Comparison of ENCODE assay signal across 17 mouse cellular contexts in genomic region chr3:112325348-112325747, GRCm38 (mm10).
DNase-seq lines count a peak whose midpoint lies in the region; ATAC-seq and TF ChIP-seq lines count a peak whose summit lies in the region.
"Had no signal": no experiment of that assay in that cellular context is flagged by ENCODE, and none has a peak within 500 bp of the region (broad histone marks: within the 10 kb centered on the region; RNA-seq: fewer than 3 reads in every experiment).

No protein-coding gene starts in this region.

- no peak overlapping the region for H3K27ac ChIP-seq in hindbrain, embryonic 11.5 days (ENCODE audit: low read depth, low read length)
- H3K27ac ChIP-seq in hindbrain, postnatal 0 days: no peak overlapping the region
- H3K27ac ChIP-seq in neural tube, embryonic 12.5 days: no peak overlapping the region
- H3K27ac ChIP-seq in midbrain, embryonic 15.5 days: no peak overlapping the region
- H3K27ac ChIP-seq in heart, embryonic 12.5 days (ENCODE audit: poor library complexity, severe bottlenecking): no peak overlapping the region
- H3K27ac ChIP-seq: gastrocnemius, adult 2 months had no signal

- peak; percentile 18 for DNase-seq in hindbrain, embryonic 11.5 days (ENCODE audit: low spot score)
- DNase-seq in hindbrain, postnatal 0 days (ENCODE audit: low spot score): no peak
- no peak for DNase-seq in neural tube, embryonic 10.5 days (ENCODE audit: extremely low spot score, low spot score)
- DNase-seq: adrenal gland, postnatal 10 days; B cell, adult 2 months; cerebellum, adult 8-10 months; gastrocnemius, adult 2 months; heart, adult 11 months; kidney, adult 2 months; kidney, postnatal 36 days; lung, postnatal 10 days; right cerebral cortex, postnatal 4 days; thymus, postnatal 36 days had no signal

- H3K9me3 ChIP-seq in hindbrain, embryonic 11.5 days (ENCODE audit: control insufficient read depth, low read length): no peaks in the 10 kb centered on the region
- no peaks in the 10 kb centered on the region for H3K9me3 ChIP-seq in hindbrain, postnatal 0 days (ENCODE audit: low read length)
- no peaks in the 10 kb centered on the region for H3K9me3 ChIP-seq in neural tube, embryonic 12.5 days
- no peaks in the 10 kb centered on the region for H3K9me3 ChIP-seq in midbrain, embryonic 15.5 days
- no peaks in the 10 kb centered on the region for H3K9me3 ChIP-seq in heart, embryonic 12.5 days (replicated peaks)

- H3K27me3 ChIP-seq in hindbrain, embryonic 11.5 days (ENCODE audit: control insufficient read depth, insufficient read depth, low read length): no peaks in the 10 kb centered on the region
- no peaks in the 10 kb centered on the region for H3K27me3 ChIP-seq in hindbrain, postnatal 0 days (ENCODE audit: insufficient read depth, low read length)
- H3K27me3 ChIP-seq in neural tube, embryonic 12.5 days (replicated peaks): no peaks in the 10 kb centered on the region
- H3K27me3 ChIP-seq in midbrain, embryonic 15.5 days (replicated peaks): no peaks in the 10 kb centered on the region
- no peaks in the 10 kb centered on the region for H3K27me3 ChIP-seq in heart, embryonic 12.5 days (replicated peaks)

- no peaks in the 10 kb centered on the region for H3K36me3 ChIP-seq in hindbrain, embryonic 11.5 days (ENCODE audit: control insufficient read depth, insufficient read depth, low read length)
- no peaks in the 10 kb centered on the region for H3K36me3 ChIP-seq in hindbrain, postnatal 0 days (ENCODE audit: insufficient read depth, low read length)
- no peaks in the 10 kb centered on the region for H3K36me3 ChIP-seq in neural tube, embryonic 12.5 days
- no peaks in the 10 kb centered on the region for H3K36me3 ChIP-seq in midbrain, embryonic 15.5 days (replicated peaks)
- no peaks in the 10 kb centered on the region for H3K36me3 ChIP-seq in heart, embryonic 12.5 days

- H3K4me2 ChIP-seq in hindbrain, embryonic 11.5 days (replicated peaks; ENCODE audit: low read depth, low read length): no peak overlapping the region
- no peak overlapping the region for H3K4me2 ChIP-seq in hindbrain, postnatal 0 days (ENCODE audit: low read depth, low read length)
- H3K4me2 ChIP-seq in neural tube, embryonic 12.5 days (replicated peaks): no peak overlapping the region
- no peak overlapping the region for H3K4me2 ChIP-seq in midbrain, embryonic 15.5 days
- no peak overlapping the region for H3K4me2 ChIP-seq in heart, embryonic 12.5 days

- no peak overlapping the region for H3K9ac ChIP-seq in hindbrain, embryonic 11.5 days (ENCODE audit: low read depth, low read length)
- no peak overlapping the region for H3K9ac ChIP-seq in hindbrain, postnatal 0 days (replicated peaks; ENCODE audit: low read length)
- H3K9ac ChIP-seq in neural tube, embryonic 12.5 days: no peak overlapping the region
- H3K9ac ChIP-seq in midbrain, embryonic 15.5 days: no peak overlapping the region
- no peak overlapping the region for H3K9ac ChIP-seq in heart, embryonic 12.5 days

- H3K4me1 ChIP-seq in hindbrain, embryonic 11.5 days (replicated peaks; ENCODE audit: control insufficient read depth, insufficient read depth, low read length): no peaks in the 10 kb centered on the region
- no peaks in the 10 kb centered on the region for H3K4me1 ChIP-seq in hindbrain, postnatal 0 days (ENCODE audit: insufficient read depth, low read length)
- H3K4me1 ChIP-seq in neural tube, embryonic 12.5 days: no peaks in the 10 kb centered on the region
- H3K4me1 ChIP-seq in midbrain, embryonic 15.5 days: no peaks in the 10 kb centered on the region
- H3K4me1 ChIP-seq in heart, embryonic 12.5 days (replicated peaks): no peaks in the 10 kb centered on the region

- no peak overlapping the region for H3K4me3 ChIP-seq in hindbrain, embryonic 11.5 days (ENCODE audit: low read depth, low read length)
- H3K4me3 ChIP-seq in hindbrain, postnatal 0 days (ENCODE audit: low read length): no peak overlapping the region
- no peak overlapping the region for H3K4me3 ChIP-seq in neural tube, embryonic 12.5 days
- H3K4me3 ChIP-seq in midbrain, embryonic 15.5 days: no peak overlapping the region
- no peak overlapping the region for H3K4me3 ChIP-seq in heart, embryonic 12.5 days
- H3K4me3 ChIP-seq: gastrocnemius, adult 2 months had no signal

- ATAC-seq in hindbrain, embryonic 11.5 days (ENCODE audit: low FRiP score): peak; percentile 84
- no peak for ATAC-seq in hindbrain, postnatal 0 days
- peak; percentile 91 for ATAC-seq in neural tube, embryonic 12.5 days (ENCODE audit: low FRiP score, low read depth)
- 0 out of 2 replicates have a peak, but pooled peaks have one; percentile 33 for ATAC-seq in midbrain, embryonic 15.5 days (replicated peaks)
- ATAC-seq in heart, embryonic 12.5 days (ENCODE audit: insufficient number of reproducible peaks, low FRiP score): no peak
- no peak for ATAC-seq in CD4-positive, CD25-positive, alpha-beta regulatory T cell, adult 4 months

- 65% methylated on average over 2 of the region's 2 CpGs for WGBS in hindbrain, embryonic 11.5 days
- WGBS in hindbrain, postnatal 0 days: 53% methylated on average over 2 of the region's 2 CpGs
- WGBS in neural tube, embryonic 12.5 days: 34% methylated on average over 2 of the region's 2 CpGs
- 57% methylated on average over 2 of the region's 2 CpGs for WGBS in midbrain, embryonic 15.5 days
- 76% methylated on average over 2 of the region's 2 CpGs for WGBS in heart, embryonic 12.5 days

- no peak for TF ChIP-seq CTCF in hindbrain, postnatal 0 days (IDR thresholded peaks at IDR 0.05; ENCODE audit: low read depth)

Comparison
In these comparisons a context has a peak if more than half of its experiments do, and no peak if none do; other contexts are left out.
1. ATAC-seq: peak in hindbrain, embryonic 11.5 days (single experiment), neural tube, embryonic 12.5 days (single experiment) and midbrain, embryonic 15.5 days (single experiment); none in hindbrain, postnatal 0 days (single experiment), heart, embryonic 12.5 days (single experiment) and CD4-positive, CD25-positive, alpha-beta regulatory T cell, adult 4 months (single experiment).